ENCODE assay signal across 12 mouse cellular contexts in the genomic region with DNA sequence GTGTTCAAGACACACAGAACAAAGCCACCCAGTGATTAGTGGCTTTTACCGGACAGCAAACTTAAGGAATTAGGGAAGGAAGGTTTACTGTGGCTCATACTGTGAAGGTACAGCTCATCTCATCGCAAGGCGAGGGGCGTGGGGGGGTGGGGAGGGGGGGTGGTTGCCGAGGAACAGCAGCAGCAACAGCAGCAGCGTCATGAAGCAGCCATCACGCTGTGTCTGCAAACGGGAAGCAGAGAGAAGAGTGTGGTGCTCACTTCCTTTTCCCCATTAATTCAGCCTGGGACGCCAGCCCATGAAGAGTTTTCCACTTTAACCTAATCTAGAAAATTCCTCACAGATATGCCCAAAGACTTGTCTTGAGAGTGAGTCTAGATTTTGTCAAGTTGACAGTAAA. TPM values are rescaled to one million over a fixed set of nuclear protein-coding genes. Genes with fewer than 3 reads are reported as not detected.
"Had no signal": no experiment of that assay in that cellular context is flagged by ENCODE, and none has a peak within 500 bp of the region (broad histone marks: within the 10 kb centered on the region; RNA-seq: fewer than 3 reads in every experiment).

No protein-coding gene starts in this region.

- DNase-seq: retina, postnatal 1 day; right cerebral cortex, adult 18-20 months; right cerebral cortex, postnatal 14 days; right cerebral cortex, postnatal 25 days; right cerebral cortex, postnatal 4 days; spleen, adult 18-20 months; thymus, adult 18-20 months; thymus, adult 2 months; thymus, postnatal 14 days; thymus, postnatal 25 days; thymus, postnatal 4 days had no signal

RNA-seq across cellular contexts. Expression of gene Olfr222, which starts 13.2 kb away (rescaled TPM):
- total RNA-seq: neutrophil, adult 5-6 weeks had no signal

RNA-seq across cellular contexts. Expression of gene Olfr223, which starts 30.3 kb away (rescaled TPM):
- total RNA-seq: neutrophil, adult 5-6 weeks had no signal
